Mouse (Mus musculus) kidney, adult 2 months (tissue): Measurements from ENCODE around the gene Pax1.
A peak's percentile ranks its signal among the peaks of the same experiment; 100 is the strongest.

Source experiments
- CTCF ChIP-seq: fragments of 200-500 bp; conservative IDR thresholded peaks from 2 replicates; pipeline ENCODE4 v1.5.1; 2011; ENCODE audit warnings: low read depth, mild to moderate bottlenecking, control low read depth, low read length, moderate library complexity, mixed read lengths; ENCODE audit not compliant: insufficient read depth, insufficient read length
- POLR2A ChIP-seq: fragments of 200-500 bp; IDR thresholded peaks from one replicate; pipeline ENCODE4 v1.6.1; 2011; ENCODE audit warnings: low read depth, low read length, control low read depth

DNA sequence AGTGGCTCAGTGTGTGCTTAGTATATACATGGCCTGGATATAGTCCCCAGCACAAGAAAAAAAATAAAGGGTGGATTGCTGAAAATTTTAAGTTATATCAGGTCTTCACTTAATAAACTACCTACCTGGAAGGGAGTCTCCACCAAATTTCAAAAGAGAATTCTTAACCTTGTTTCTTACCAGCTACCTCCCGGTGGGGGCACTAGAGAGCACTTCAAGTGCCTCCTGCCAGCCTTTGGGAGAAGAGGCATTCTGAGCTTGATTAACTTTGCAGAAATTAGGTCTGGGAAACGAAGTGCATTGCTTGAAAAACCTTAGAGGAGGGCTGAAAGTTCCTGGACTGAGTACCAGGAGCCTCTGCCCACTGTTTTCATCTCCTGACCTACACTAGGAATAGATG, 19.5 kb upstream of the Pax1 start:
- TF ChIP-seq CTCF (peak; percentile 28; the same call in 1 of the 2 replicates), POLR2A (no peak)
